Mouse (Mus musculus): ENCODE results near the gene Dap.

The Dap gene

DNA sequence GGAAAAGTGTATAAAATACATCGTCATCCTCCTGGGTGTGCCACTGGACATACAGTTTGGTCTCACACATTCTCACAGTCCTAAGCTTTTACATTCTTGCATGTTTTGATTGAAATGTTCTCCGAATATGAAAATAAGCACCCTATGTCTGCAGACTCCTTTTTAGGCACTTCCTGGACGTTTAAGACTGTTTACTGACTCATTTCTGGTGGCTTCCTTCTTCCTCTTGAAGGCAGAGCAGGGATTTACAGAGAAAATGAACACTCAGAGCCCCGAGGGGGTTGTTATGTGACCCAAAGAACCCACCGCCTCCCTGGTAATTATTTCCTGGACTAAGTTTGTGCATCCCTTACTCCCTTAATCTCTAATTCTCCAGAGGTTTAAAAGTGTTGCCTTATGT is 13.8 kb downstream of the Dap start:
- no peak for DNase-seq (ENCODE audit: low read depth)

DNA sequence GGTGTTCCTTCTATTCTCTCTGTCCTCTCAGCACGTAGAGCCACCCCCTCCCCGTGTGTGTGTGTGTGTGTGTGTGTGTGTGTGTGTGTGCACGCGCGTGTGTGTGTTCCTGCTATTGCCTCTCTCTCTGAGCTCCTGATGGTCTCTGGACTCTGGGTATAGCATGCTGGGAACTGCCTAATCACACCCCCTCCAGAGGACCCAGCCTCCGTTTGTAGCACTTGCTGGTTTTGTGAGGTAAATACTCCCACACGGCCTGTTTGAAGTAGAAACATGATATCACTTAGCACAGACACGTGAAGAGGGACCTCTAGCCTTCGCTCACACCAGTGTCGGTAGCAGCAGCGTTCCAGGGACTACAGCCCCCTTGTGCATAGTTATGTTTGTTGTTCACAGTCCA is 14.5 kb downstream of the Dap start:
- no peak for DNase-seq (ENCODE audit: low read depth)

DNA sequence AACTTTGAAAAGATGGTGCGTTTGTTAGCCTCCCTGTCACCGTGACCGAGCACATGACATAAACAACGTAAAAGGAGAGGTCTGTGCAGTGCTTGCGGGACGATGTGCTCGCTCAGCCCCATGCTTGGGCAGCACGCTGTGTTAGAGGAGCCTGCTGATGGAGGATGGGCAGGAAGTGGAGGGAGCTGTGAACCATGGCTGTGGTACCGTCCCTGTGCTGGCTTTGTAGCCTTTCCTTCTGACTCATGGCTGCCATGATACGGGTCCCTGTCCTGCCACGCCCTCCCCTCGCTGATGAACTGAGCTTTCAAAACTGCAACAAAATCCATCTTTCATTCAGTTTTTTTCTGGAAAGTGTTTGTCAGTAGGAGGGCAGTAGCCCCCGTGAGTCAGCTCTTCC is 15.6 kb downstream of the Dap start:
- DNase-seq (ENCODE audit: low read depth): no peak

DNA sequence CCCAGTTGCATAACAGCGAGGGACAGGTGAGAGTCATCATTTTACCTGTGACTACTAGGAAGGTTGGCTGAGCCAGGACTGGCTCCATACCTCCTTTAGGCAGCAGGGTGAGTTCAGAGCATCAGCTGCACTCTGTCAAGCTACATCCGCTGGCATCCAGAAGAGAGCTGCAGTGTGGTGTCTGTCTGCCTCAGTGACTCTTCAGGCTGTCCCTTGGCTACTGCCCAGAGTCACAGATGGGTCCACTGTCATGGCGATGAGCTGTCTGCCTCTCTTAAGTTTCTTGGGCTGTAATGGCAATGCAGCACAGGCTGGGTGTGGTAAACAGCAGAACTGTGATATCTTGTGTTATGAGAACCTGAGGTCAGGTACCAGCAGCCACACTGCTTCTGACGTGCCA is 16.1 kb downstream of the Dap start:
- no peak for DNase-seq (ENCODE audit: low read depth)

DNA sequence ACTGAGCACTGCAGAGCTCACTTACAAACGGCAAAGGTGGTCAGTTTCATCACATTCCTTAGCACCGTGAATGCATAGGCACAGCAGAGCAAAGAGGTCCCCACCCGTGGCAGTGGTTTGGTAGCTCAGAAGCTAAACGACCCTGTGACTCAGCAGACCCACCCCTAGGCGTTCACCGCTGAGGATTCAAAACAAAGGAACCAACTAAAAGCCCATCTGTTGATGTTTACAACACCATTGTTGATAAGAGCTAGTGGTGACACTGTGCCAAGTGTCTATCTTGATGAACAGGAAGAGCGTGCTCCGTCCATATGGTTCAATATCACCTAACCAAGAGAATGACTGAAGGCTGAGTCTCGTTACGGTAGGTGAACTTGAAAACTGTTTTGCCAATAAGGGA is 19.1 kb downstream of the Dap start:
- DNase-seq (ENCODE audit: low read depth): no peak

DNA sequence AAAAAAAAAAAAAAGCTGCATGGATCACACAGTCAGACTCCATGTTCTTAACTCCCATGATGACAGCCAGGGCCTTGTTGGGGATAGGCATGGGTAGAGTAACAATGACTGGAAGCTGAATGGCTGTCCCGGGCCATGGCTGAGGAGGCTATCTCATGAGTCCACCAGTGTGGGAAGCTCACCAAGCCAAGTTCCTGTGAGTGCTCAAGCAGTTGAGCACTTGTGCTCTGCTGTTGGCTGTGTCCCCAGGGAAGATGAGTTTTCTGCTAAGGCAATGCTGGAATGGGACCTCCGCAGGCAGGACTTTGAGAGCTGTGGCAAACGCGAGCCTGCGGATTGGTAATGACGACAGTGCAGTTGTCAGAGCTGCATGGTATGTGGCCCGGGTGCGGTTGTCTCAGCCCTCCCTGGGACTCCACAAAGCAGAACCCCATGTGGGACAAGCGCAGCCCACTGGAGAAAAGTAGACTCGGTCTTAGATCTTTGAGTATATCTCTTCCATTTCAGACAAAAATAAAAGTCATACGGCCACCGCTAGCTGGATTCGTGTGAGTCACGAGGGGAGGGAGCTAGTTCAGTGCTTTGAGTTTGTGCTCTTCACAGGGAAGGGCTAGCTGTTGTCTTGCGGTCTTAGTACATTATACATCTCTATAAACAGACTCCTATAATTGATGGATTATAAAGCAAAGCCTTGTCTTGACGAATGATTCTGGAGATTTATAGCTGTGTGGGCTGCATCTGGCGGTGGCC is 20.8 kb downstream of the Dap start:
- no peak for DNase-seq (ENCODE audit: low read depth)

DNA sequence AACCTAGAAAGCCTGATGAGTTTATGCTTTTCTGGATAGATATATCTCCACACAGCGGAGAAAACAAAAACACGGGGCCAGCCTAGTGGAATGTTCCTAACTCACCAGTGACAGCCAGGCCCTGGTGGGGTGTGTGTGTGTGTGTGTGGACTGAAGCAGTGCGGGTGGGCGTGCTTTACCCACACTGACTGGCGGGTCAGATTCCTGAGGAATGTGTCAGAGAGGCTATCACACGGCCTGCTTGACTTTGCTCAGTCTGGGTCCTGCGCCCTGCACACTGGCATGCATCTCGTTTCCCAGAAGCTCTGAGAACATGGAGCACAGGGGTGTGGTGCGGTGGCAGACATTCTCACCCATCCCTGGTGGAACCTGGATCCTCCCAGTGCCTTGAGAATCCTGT is 21.8 kb downstream of the Dap start:
- no peak for DNase-seq (ENCODE audit: low read depth)

DNA sequence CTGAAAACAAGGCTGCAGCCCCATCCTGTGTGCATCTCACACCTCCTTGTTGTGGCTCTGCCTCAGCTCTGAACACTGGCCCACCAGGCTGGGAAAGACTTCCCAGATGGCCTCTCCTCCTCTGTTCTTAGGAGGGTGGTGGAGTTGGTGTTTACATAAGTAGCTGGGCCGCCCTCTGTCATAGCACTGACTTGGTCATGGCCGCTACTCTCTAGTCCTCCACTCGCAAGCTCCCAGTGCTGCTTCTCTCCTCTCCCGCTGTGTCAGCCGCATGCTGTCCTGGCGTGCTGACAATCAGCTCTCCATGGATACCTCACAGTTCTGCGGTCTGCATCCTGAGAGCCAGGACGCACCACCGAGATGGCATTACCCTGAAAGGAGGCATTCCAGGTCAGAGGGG is 22.9 kb downstream of the Dap start:
- no peak for DNase-seq (ENCODE audit: low read depth)

DNA sequence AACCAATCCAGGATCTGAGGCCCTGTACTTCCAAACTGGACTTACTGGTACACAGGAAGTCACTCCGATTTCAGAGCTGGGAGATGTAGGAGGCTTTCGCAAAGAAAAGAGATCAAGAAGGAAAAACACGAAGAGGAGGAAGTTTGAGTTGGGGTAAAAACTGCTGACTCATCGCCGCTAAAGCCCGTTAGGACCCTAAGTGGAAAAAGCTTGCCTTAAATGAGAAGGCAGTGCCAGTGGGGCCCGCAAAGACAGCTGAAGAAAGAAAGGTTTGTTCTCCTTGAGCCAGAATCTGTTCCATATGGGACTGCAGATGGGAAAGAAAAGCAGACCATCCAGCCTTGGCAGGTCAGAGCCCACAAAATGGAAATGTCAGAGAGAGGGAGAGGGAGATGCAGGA is 24.8 kb downstream of the Dap start:
- DNase-seq (ENCODE audit: low read depth): no peak

DNA sequence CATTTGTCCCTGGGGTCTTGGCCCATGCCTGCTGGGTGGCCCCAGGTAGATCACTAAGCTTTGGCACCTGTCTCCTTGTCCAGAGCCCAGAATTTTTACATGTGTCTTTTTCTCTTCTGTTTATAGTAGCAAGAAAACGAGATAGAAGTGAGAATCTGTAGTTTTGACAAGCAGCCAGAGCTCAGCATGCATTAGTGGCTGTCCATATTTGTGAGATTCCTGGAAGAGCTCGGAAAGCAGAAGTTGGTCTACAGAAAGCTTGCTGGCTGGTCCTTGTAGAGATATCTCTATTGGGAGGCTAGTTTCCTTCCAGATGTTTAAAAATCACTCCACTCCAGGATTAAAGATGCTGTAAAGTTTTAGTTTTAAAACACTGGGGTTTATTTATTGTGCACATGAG is 25.9 kb downstream of the Dap start:
- DNase-seq (ENCODE audit: low read depth): no peak

DNA sequence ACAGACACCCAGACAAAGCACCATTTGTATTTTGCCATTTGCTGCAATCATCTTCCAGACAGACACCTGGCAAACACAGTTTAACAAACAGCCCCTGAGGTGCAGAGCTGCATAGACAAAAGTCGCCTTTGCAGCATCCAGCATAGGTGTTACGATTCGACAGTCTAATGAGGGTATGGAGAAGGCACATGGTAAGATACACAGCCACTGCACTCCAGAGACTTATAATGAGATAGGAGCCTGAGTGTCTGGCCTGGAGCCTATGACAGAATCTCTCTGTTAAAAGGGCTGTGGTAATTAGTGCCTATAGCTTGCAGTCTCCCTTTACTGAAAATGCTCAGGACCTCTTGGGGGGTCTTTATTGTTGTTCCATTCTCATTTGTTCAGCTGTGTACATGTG is 26.6 kb downstream of the Dap start:
- no peak for DNase-seq (ENCODE audit: low read depth)

DNA sequence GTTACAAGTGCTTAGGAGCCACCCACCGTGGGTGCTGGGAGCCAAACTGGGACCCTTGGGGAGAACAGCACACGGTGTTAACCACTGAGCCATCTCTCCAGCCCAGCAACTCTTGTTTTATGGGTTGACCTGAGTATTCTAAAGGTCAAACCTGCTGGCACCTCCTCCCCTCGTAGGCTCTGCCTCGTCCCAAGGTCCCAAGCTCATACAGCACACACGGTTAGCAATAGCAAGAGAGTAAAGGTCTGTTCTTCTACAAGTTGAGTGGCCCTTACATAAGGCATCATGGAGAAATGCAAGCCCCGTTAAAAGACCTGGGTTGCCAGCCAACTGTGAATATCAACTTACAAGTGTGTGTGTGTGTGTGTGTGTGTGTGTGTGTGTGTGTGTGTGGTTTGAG is 27.1 kb downstream of the Dap start:
- DNase-seq (ENCODE audit: low read depth): no peak

DNA sequence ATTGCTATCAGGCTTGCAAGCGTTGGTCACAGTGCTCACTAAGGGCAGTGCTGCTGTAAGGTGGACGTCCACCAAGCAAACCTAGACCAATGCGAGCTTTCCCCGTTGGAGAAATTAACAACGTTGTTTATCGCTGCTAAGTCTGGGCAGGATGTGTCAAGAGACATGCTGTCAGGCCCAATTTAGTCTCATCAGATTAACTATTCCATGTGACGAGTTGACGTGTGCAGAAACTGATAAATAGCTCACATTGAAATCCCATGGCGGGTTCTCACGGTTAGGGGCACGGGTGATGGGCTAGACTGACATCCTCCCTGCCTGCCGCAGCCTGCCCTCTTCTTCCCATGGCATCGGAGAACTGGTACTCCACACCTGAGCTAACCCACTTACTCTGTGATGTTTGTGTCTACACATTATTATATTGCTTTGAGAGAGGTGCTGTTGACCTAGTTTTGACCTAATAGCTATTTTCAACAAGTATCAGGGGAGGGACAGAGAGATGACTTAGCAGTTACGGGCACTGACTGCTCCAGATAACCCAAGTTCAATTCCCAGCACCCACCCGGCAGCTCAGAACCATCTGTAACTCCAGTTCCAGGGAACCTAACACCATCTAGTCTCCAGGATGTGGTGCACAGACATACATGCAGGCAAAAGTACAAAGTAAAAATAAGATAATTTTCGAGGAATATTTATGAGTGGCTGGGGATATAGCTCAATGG is 28.6 kb downstream of the Dap start:
- DNase-seq (ENCODE audit: low read depth): no peak

DNA sequence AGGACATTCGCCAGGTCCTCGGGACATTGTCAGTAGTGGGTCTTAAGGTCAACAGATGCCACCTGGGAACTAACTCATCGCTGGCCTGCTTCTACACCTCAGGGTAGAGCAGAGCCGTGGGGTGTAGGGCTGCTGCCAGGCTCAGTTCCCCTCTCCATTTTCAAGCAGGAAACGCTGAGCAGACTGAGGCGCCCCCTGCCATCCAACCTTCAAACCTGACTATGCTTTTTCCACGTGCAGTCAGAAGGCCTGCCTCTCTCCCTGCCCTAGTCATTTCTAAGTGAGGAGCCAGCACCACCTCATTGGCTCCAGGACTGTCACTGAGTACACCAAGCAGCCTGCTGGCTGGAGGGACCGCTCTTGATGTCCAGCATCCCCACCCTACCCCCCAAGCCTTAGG is 29.3 kb downstream of the Dap start:
- no peak for DNase-seq (ENCODE audit: low read depth)

DNA sequence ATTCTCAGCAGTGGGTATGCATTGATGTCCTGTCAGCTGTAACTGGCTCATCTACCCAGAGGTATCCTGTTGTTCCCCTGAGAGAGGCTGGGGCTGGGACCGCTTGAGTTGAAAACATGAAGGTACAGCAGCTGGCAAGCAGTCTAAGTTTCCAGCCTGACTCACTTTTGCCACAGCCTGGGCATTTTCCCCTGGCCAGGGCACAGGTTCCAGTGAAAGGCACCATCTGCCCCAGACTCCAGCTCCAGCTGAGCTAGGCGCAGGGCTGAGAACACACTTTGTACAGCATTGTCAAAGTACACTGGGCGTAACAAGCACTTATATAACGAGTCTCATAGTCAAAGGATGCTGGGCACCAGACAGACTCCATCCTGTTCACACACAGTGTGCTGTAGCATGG is 29.8 kb downstream of the Dap start:
- no peak for DNase-seq (ENCODE audit: low read depth)

DNA sequence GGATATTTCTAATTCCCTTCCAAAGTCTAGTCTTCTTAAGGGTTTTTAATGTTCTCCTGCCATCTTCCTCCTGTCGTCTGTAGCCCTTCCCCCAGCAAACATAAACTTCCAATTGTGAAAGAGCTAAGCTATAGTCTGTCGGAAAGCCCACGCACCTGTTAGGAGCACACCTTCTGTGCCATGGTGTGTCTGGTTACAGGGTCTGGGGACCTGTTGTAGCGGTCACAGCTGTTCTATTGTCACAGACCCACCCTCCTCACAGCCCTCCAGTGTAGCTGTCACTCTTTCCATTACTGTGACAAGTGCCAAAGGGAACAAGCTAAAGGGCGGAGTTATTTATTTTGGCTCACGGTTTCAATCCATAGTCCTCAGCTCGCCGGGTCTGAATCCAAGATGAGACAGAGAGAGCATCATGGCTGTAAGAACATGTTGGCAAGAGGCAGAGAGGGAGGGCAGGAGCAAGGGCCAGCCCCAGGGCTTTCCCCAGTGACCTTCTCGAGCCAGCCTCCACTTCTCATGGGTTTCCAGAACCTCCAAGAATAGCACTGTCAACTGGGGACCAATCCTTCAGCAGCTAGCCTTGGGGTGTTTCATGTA is 30.9 kb downstream of the Dap start:
- no peak for DNase-seq (ENCODE audit: low read depth)

DNA sequence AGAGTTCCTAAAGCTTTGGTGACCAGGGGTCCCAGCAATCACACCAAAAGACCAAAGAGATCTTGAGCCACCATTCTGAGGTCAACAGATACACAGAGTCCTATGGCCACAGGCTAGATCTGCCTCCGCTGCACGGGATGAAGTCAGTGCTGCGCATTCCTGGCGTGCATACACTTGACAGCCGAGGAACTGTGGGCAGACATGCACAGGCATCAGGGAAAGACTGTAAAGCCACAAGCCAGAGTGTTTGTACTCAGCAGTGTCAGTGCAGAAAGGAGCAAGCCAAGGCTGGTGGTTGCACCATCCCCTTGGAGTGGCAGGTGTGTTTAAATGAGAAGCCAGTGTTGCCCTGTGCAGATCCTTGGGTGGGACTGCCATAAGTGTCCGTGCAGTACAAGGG is 31.6 kb downstream of the Dap start:
- no peak for DNase-seq (ENCODE audit: low read depth)

DNA sequence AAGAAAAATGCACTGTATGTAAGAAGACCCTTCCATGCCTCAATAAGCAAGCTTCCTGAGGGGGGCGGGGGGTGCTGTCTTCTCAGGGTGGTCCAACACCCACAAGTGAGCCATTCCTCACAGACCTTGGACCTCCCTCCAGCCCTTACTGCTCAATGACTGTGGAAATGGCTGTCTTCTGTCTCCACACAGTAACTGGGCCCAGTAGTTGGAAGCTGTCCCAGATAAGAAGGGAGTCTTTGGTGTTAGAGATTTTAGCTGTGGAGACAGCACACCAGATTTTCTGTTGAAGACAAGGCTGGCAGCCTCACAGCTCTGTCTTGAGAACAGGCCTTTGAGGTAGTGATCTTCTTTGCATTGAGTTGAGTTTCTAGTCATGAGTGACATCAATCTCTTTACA is 33.2 kb downstream of the Dap start:
- no peak for DNase-seq (ENCODE audit: low read depth)

DNA sequence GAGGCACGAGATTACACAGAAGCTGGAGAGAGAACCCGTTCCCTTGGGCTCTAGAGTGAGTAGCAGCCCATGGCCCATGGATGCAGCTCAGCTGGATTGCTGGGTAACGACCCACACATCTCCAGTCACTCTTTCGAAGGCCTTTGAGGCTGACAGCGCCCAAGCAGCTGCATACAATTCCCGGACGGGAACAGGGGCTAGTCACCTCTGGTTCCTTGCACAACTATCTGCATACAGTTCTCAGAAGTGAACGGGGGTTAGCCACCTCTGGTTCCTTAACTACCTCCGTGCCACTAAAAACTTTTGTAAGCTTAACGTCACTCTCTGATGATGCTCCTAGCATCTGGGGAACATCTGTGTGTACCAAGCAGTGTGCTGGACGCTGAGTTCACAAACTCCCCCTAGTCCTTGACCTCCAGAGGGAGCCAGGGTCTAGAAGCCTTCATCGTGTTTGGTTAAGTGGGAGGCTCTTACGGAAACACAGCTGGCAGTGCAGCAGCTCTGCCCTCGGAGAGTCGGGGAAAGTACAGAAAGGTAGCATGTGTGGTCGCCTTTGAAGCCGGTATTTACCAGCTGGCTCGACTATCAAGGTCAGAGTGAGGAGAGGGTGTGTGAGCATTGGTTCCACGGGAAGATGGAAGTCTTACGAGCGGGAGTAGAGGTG is 34.0 kb downstream of the Dap start:
- DNase-seq (ENCODE audit: low read depth): no peak

DNA sequence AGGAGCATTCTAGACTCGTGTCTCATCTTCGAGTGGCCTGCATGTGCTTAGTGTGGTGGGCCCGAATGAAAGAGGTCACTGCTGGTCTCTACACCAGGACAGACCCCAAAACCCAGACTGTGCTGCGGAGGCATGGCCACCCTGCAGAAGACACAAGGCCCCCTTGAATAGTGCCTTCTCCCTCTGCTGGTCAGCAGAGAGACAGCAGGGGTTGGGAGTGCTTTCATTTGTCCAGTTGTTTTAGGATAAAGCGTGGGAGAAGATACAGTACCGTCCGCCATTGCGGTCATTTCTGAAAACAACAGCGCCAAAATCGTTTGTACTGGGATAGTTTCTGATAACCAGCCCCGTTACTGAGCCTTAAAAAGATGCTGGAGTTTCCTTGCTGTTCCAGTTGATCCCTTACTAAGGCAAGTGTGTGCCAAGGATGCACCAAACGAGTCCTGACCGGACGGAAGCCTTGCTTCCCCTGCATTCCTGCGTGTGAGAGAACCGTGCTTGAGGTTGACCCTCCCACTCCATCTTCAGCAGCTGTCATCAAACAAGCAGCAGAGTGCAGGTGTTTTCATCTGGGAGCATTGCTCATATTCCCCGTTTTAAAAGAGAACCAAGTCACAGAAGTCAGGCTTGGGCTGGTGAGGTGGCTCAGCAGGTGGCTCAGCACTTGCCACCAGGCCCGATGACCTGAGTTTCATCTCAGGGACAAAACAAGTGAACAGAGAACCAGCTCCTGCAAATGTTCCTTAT is 34.8 kb downstream of the Dap start:
- DNase-seq (ENCODE audit: low read depth): no peak

DNA sequence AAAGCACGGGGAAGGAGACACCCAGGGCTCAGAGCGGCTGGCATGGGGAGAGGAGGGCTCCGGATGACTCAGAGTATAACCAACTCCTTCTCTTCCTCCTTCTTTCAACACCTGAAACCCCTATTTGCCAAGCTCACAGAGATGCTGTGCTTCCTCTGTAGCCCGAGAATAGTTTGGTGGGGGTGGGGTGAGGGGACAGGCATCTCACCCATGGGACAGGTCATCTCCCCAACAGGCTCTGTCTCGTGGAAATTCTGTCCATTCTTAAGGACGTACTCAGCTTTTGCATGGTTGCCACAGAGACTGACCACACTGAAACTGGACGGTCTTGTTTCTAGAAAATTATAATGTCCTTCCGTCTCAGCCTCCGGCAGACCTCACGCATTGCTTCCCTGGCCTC is 37.0 kb downstream of the Dap start:
- no peak for DNase-seq (ENCODE audit: low read depth)

DNA sequence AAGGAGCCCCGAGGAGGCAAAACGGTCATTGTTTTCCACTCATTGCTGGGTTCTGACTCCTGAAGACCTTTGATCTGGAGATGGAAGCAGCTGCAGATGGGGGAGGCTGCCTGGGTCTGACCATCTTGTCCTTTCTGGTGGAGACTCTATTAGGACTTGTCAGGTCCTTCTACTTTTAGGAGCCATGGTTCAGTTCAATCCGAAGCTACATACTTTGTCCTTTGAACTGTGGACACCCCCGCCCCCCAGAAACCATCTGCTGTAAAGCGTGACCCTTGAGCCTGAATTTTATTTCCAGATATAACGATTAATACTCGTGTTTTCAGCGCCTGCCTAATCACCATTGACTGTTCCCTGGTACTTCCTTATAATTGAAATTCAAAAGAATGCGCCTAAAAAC is 38.2 kb downstream of the Dap start:
- DNase-seq (ENCODE audit: low read depth): no peak
